Mouse (Mus musculus): Measurements from ENCODE around the gene Gde1. TPM values are rescaled to one million over a fixed set of nuclear protein-coding genes. Genes with fewer than 3 reads are reported as not detected.

The Gde1 gene
- polyA plus RNA-seq, 1 experiment from 2014 or later, result 204 TPM

DNA sequence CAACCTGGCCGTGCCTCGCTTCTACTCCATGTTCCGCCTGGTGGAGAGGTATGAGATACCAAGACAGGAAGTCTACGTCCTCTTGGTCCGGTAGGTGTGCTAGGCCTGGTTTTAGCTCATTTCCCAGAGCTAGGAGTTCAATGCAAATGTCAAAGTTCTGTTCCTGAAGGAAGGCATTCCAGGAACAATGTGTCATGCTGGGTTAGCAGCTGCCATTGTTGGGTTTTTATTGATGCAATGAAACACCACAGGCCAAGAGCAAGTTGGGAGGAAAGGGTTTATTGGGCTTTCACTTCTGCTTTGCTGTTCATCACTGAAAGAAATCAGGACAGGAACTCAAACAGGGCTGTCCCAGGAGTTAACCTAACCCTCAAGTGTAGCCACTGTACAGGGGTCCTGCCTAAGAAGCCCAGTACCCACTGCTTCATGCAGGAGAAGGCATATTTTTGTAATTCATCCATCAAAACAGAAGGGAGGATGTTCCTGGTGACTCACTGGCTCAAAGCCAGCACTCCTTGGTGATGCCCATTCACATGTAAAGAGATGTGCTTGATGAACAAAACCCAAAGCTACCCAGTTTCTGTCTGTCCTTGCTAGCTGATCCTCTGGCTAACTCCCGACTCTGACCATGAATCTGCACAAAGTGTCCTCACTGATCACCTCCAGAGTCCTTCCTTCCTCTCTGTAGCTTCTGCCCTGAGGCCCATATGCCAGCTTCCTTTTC lies 52.8 kb downstream of the Gde1 start:
- no peak overlapping the region for H3K4me2 ChIP-seq (replicated peaks; ENCODE audit: low read depth)
- no peaks in the 10 kb centered on the region for H3K4me1 ChIP-seq (replicated peaks; ENCODE audit: control insufficient read depth, insufficient read depth)
- H3K4me3 ChIP-seq (ENCODE audit: low read depth, low read length), result no peak overlapping the region
- H3K27ac ChIP-seq (replicated peaks), result no peak overlapping the region
- DNase-seq (ENCODE audit: low spot score) (no peak), ATAC-seq (ENCODE audit: low FRiP score, low TSS enrichment) (no peak)
- H3K9me3 ChIP-seq (ENCODE audit: control insufficient read depth, low read length), result no peaks in the 10 kb centered on the region
- H3K27me3 ChIP-seq (ENCODE audit: control insufficient read depth, insufficient read depth, low read length), result no peaks in the 10 kb centered on the region
- no peaks in the 10 kb centered on the region for H3K36me3 ChIP-seq (ENCODE audit: control insufficient read depth, insufficient read depth, low read length)
- 87% methylated on average over 6 of the region's 6 CpGs for WGBS
- H3K9ac ChIP-seq (ENCODE audit: low read length), result no peak overlapping the region
- no peak for TF ChIP-seq CTCF (IDR thresholded peaks at IDR 0.05; ENCODE audit: low read depth)

DNA sequence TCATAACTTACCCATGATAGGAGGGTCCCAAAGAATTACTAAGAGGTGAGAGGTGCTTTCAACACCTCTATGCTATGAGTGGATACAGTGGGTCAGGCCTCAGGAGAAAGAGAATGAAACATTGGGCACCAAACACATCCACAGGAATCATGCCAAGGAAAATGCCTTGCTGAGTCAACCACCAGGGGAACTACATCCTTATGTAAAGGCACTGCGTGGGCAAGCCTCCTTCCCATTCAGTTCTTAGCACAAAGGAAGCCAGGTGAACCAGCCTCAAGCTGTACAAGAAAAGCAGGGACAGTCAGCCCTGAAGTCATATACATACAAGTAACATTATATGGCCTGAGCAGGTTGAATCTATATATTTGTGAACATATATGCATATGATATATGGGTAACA lies 54.7 kb downstream of the Gde1 start:
- Histone ChIP-seq H3K36me3 (ENCODE audit: control insufficient read depth, insufficient read depth, low read length) (no peaks in the 10 kb centered on the region), H3K9ac (ENCODE audit: low read length) (no peak overlapping the region), H3K4me2 (replicated peaks; ENCODE audit: low read depth) (no peak overlapping the region), H3K4me3 (ENCODE audit: low read depth, low read length) (no peak overlapping the region), H3K4me1 (replicated peaks; ENCODE audit: control insufficient read depth, insufficient read depth) (no peaks in the 10 kb centered on the region), H3K9me3 (ENCODE audit: control insufficient read depth, low read length) (no peaks in the 10 kb centered on the region), H3K27me3 (ENCODE audit: control insufficient read depth, insufficient read depth, low read length) (no peaks in the 10 kb centered on the region), H3K27ac (replicated peaks) (no peak overlapping the region)
- DNase-seq (ENCODE audit: low spot score) (no peak), ATAC-seq (ENCODE audit: low FRiP score, low TSS enrichment) (no peak)
- 58% methylated on average over 1 of the region's 1 CpGs for WGBS
- 0 out of 2 replicates have a peak, but pooled peaks have one; percentile 6 for TF ChIP-seq CTCF (IDR thresholded peaks at IDR 0.05; ENCODE audit: low read depth)
- TF ChIP-seq EP300 (optimal IDR thresholded peaks at IDR 0.05), result no peak

DNA sequence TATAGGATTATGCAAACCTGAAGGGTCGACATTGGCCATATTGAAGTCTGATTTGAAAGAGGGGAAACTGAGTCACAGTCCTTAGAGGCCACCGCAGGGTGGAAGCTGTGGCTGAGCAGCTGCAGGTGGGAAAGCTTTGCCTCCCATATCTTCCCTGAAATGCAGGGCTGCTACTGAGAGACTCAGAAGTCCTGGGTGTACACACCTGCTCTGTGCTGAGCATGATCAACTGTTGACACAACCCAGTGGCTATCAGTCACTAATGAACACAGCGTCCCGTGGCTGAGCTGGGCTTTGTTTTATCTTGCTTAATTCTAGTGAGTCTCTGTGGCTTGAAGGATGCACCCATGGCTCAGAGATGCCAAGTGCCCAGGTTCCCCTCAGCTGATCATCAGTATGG lies 55.5 kb downstream of the Gde1 start:
- no peaks in the 10 kb centered on the region for H3K4me1 ChIP-seq (replicated peaks; ENCODE audit: control insufficient read depth, insufficient read depth)

DNA sequence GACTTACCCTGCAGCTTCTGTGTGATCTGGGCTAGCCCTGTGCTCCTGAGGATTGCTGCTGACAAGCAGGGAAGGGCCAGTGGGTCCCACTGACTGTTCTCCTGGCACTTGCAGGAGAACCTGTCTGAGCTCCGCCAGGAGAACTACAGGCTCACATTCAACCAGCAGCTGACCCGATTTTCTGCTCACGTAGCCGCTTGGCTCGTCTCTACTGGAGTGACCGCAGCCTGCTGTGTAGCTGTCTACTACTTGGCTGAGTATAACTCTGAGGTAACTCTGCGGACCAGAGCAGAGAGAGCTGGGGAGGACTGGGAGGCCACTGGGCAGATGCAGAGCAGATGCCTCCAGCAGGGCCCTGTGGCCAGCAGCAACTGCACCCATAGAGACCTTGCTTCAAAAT lies 56.2 kb downstream of the Gde1 start:
- no peak for ATAC-seq (ENCODE audit: low FRiP score, low TSS enrichment)
- no peak for DNase-seq (ENCODE audit: low spot score)
- Histone ChIP-seq H3K27ac (replicated peaks) (no peak overlapping the region), H3K4me1 (replicated peaks; ENCODE audit: control insufficient read depth, insufficient read depth) (no peaks in the 10 kb centered on the region), H3K9me3 (ENCODE audit: control insufficient read depth, low read length) (no peaks in the 10 kb centered on the region), H3K4me2 (replicated peaks; ENCODE audit: low read depth) (no peak overlapping the region), H3K36me3 (ENCODE audit: control insufficient read depth, insufficient read depth, low read length) (no peaks in the 10 kb centered on the region), H3K9ac (ENCODE audit: low read length) (no peak overlapping the region), H3K4me3 (ENCODE audit: low read depth, low read length) (no peak overlapping the region), H3K27me3 (ENCODE audit: control insufficient read depth, insufficient read depth, low read length) (no peaks in the 10 kb centered on the region)
- 75% methylated on average over 7 of the region's 7 CpGs for WGBS
- TF ChIP-seq EP300 (optimal IDR thresholded peaks at IDR 0.05) (no peak), CTCF (IDR thresholded peaks at IDR 0.05; ENCODE audit: low read depth) (no peak)

More for the DNA sequence above, 55.5 kb downstream of the Gde1 start:
- no peak overlapping the region for H3K4me2 ChIP-seq (replicated peaks; ENCODE audit: low read depth)
- H3K36me3 ChIP-seq (ENCODE audit: control insufficient read depth, insufficient read depth, low read length), result no peaks in the 10 kb centered on the region
- peak; percentile 61; the same call in 1 of the 2 replicates for ATAC-seq (ENCODE audit: low FRiP score, low TSS enrichment)
- DNase-seq (ENCODE audit: low spot score), result peak; percentile 23
- no peak overlapping the region for H3K4me3 ChIP-seq (ENCODE audit: low read depth, low read length)
- H3K9ac ChIP-seq (ENCODE audit: low read length), result no peak overlapping the region
- H3K27me3 ChIP-seq (ENCODE audit: control insufficient read depth, insufficient read depth, low read length), result no peaks in the 10 kb centered on the region
- H3K9me3 ChIP-seq (ENCODE audit: control insufficient read depth, low read length), result no peaks in the 10 kb centered on the region
- no peak overlapping the region for H3K27ac ChIP-seq (replicated peaks)
- 44% methylated on average over 4 of the region's 4 CpGs for WGBS
- no peak for TF ChIP-seq EP300 (optimal IDR thresholded peaks at IDR 0.05)
- TF ChIP-seq CTCF (IDR thresholded peaks at IDR 0.05; ENCODE audit: low read depth), result no peak

DNA sequence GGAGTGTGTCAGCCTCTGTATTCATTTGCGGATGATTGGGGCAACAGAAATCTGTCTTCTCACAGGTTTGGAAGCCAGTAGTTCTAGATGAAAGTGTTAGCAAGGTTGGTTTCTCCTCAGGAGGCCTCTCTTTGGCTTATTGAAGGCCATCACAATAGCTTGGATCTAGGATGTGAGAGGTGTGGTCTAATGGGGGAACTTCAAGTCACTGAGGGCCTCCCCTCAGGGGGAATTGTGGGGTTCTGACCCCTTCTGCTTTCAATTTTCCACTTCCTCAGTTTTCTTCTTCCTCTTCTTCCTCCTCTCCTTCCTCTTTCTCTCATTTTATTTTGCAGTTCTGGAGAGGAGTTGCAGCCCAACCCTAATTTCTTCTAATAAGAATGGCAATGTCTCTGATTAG lies 59.3 kb downstream of the Gde1 start:
- ATAC-seq (ENCODE audit: low FRiP score, low TSS enrichment) (no peak), DNase-seq (ENCODE audit: low spot score) (no peak)
- no peaks in the 10 kb centered on the region for H3K36me3 ChIP-seq (ENCODE audit: control insufficient read depth, insufficient read depth, low read length)
- no peak overlapping the region for H3K27ac ChIP-seq (replicated peaks)
- no peaks in the 10 kb centered on the region for H3K4me1 ChIP-seq (replicated peaks; ENCODE audit: control insufficient read depth, insufficient read depth)
- H3K9ac ChIP-seq (ENCODE audit: low read length), result no peak overlapping the region
- H3K4me3 ChIP-seq (ENCODE audit: low read depth, low read length), result no peak overlapping the region
- TF ChIP-seq CTCF (IDR thresholded peaks at IDR 0.05; ENCODE audit: low read depth), result no peak
- no peak for TF ChIP-seq EP300 (optimal IDR thresholded peaks at IDR 0.05)
- H3K27me3 ChIP-seq (ENCODE audit: control insufficient read depth, insufficient read depth, low read length), result no peaks in the 10 kb centered on the region
- H3K9me3 ChIP-seq (ENCODE audit: control insufficient read depth, low read length), result no peaks in the 10 kb centered on the region
- H3K4me2 ChIP-seq (replicated peaks; ENCODE audit: low read depth), result no peak overlapping the region
- 86% methylated on average over 1 of the region's 1 CpGs for WGBS

Other genes starting within 250 kb of the Gde1 start
- 6.1 and 6.7 TPM in 2 replicates for gene Itpripl2, start 213.8 kb downstream of the Gde1 start, polyA plus RNA-seq (2015; fragmentation: Nextera tagmentation; extraction: Ambion mirVana)
- 83.6 and 86.9 TPM in 2 replicates for gene Coq7, start 172.4 kb downstream of the Gde1 start, polyA plus RNA-seq (2015; fragmentation: Nextera tagmentation; extraction: Ambion mirVana)
- 5.9 and 7.0 TPM in 2 replicates for gene Tmc7, start 121.0 kb downstream of the Gde1 start, polyA plus RNA-seq (2015; fragmentation: Nextera tagmentation; extraction: Ambion mirVana)
- gene Tmc5, start 108.5 kb downstream of the Gde1 start, polyA plus RNA-seq (2015; fragmentation: Nextera tagmentation; extraction: Ambion mirVana), result 7.9 and 8.5 TPM in 2 replicates
- gene Ccp110, start 6.8 kb upstream of the Gde1 start, polyA plus RNA-seq (2015; fragmentation: Nextera tagmentation; extraction: Ambion mirVana), result 2.6 and 2.7 TPM in 2 replicates
- 31.2 and 32.7 TPM in 2 replicates for gene Vps35l, start 34.4 kb upstream of the Gde1 start, polyA plus RNA-seq (2015; fragmentation: Nextera tagmentation; extraction: Ambion mirVana)
- 1.1 and 1.5 TPM in 2 replicates for gene Iqck, start 150.0 kb upstream of the Gde1 start, polyA plus RNA-seq (2015; fragmentation: Nextera tagmentation; extraction: Ambion mirVana)
- gene Knop1, start 150.5 kb upstream of the Gde1 start, polyA plus RNA-seq (2015; fragmentation: Nextera tagmentation; extraction: Ambion mirVana), result 41.7 and 51.4 TPM in 2 replicates